Mouse (Mus musculus): ENCODE measurements around the gene Hyal2. TPM values are rescaled to one million over a fixed set of nuclear protein-coding genes. Genes with fewer than 3 reads are reported as not detected.
"Not testable (repeated sequence)": the region's sequence is repeated elsewhere in the genome, so short reads cannot be mapped to it uniquely, and the experiment has no call there.

The Hyal2 gene
- polyA plus RNA-seq, 1 experiment from 2014 or later, result 138 TPM

GRCm38 (mm10) chr9:107572327-107572662 is 4.5 kb downstream of the Hyal2 start:
- ATAC-seq (replicated peaks; ENCODE audit: insufficient number of reproducible peaks, low FRiP score, low TSS enrichment, low read depth), result no peak
- WGBS, result 90% methylated on average over 2 of the region's 2 CpGs
- Histone ChIP-seq H3K27me3 (ENCODE audit: control insufficient read depth, insufficient read depth, low read length) (no peaks in the 10 kb centered on the region), H3K4me2 (ENCODE audit: low read depth, low read length) (no peak overlapping the region), H3K4me3 (ENCODE audit: low read depth, low read length) (no peak overlapping the region; the same call in 1 of the 2 replicates), H3K27ac (replicated peaks; ENCODE audit: low read depth, low read length) (no peak overlapping the region), H3K4me1 (ENCODE audit: control insufficient read depth, insufficient read depth, low read length) (0 out of 2 replicates have a peak, but pooled peaks cover 6% of the 10 kb centered on the region), H3K36me3 (replicated peaks; ENCODE audit: control insufficient read depth, insufficient read depth, low read depth, low read length) (peaks cover 7% of the 10 kb centered on the region), H3K9me3 (replicated peaks; ENCODE audit: control insufficient read depth, low read length) (no peaks in the 10 kb centered on the region), H3K9ac (replicated peaks; ENCODE audit: low read length) (no peak overlapping the region)
- DNase-seq (ENCODE audit: low spot score), result no peak

- not testable (repeated sequence) for H3K4me2 ChIP-seq (ENCODE audit: low read depth, low read length); H3K27ac ChIP-seq (replicated peaks; ENCODE audit: low read depth, low read length); H3K9ac ChIP-seq (replicated peaks; ENCODE audit: low read length); DNase-seq (ENCODE audit: low spot score); H3K36me3 ChIP-seq (replicated peaks; ENCODE audit: control insufficient read depth, insufficient read depth, low read depth, low read length); H3K4me3 ChIP-seq (ENCODE audit: low read depth, low read length); ATAC-seq (replicated peaks; ENCODE audit: insufficient number of reproducible peaks, low FRiP score, low TSS enrichment, low read depth); H3K27me3 ChIP-seq (ENCODE audit: control insufficient read depth, insufficient read depth, low read length); H3K9me3 ChIP-seq (replicated peaks; ENCODE audit: control insufficient read depth, low read length); H3K4me1 ChIP-seq (ENCODE audit: control insufficient read depth, insufficient read depth, low read length)
- 83% methylated on average over 6 of the region's 6 CpGs for WGBS
Measured at GRCm38 (mm10) chr9:107573774-107574173, 6.0 kb downstream of the Hyal2 start.

GRCm38 (mm10) chr9:107575579-107576356 is 8.0 kb downstream of the Hyal2 start:
- Histone ChIP-seq H3K9ac (replicated peaks; ENCODE audit: low read length) (no peak overlapping the region), H3K9me3 (replicated peaks; ENCODE audit: control insufficient read depth, low read length) (no peaks in the 10 kb centered on the region), H3K36me3 (replicated peaks; ENCODE audit: control insufficient read depth, insufficient read depth, low read depth, low read length) (peaks cover 7% of the 10 kb centered on the region), H3K4me2 (ENCODE audit: low read depth, low read length) (no peak overlapping the region), H3K4me1 (ENCODE audit: control insufficient read depth, insufficient read depth, low read length) (no peaks in the 10 kb centered on the region; the same call in 1 of the 2 replicates), H3K27ac (replicated peaks; ENCODE audit: low read depth, low read length) (no peak overlapping the region), H3K4me3 (ENCODE audit: low read depth, low read length) (no peak overlapping the region), H3K27me3 (ENCODE audit: control insufficient read depth, insufficient read depth, low read length) (no peaks in the 10 kb centered on the region)
- DNase-seq (ENCODE audit: low spot score), result peak; percentile 44
- ATAC-seq (replicated peaks; ENCODE audit: insufficient number of reproducible peaks, low FRiP score, low TSS enrichment, low read depth), result no peak
- WGBS, result 85% methylated on average over 14 of the region's 14 CpGs

GRCm38 (mm10) chr9:107576357-107577107 is 8.8 kb downstream of the Hyal2 start, which contains the start of gene Hyal1:
Gene Hyal1, plus strand, starts transcription at chr9:107576927.
- Histone ChIP-seq H3K9me3 (replicated peaks; ENCODE audit: control insufficient read depth, low read length) (no peaks in the 10 kb centered on the region), H3K27me3 (ENCODE audit: control insufficient read depth, insufficient read depth, low read length) (no peaks in the 10 kb centered on the region), H3K4me3 (ENCODE audit: low read depth, low read length) (peak within 1 kb of the TSS; percentile 33), H3K4me2 (ENCODE audit: low read depth, low read length) (peak within 1 kb of the TSS; percentile 65), H3K9ac (replicated peaks; ENCODE audit: low read length) (peak within 1 kb of the TSS; percentile 63), H3K36me3 (replicated peaks; ENCODE audit: control insufficient read depth, insufficient read depth, low read depth, low read length) (peaks cover 7% of the 10 kb centered on the region), H3K4me1 (ENCODE audit: control insufficient read depth, insufficient read depth, low read length) (no peaks in the 10 kb centered on the region; the same call in 1 of the 2 replicates), H3K27ac (replicated peaks; ENCODE audit: low read depth, low read length) (peak within 1 kb of the TSS; percentile 53)
- ATAC-seq (replicated peaks; ENCODE audit: insufficient number of reproducible peaks, low FRiP score, low TSS enrichment, low read depth) (peak; percentile 64), DNase-seq (ENCODE audit: low spot score) (peak; percentile 86)
- 19% methylated on average over 16 of the region's 16 CpGs for WGBS

GRCm38 (mm10) chr9:107577871-107578270 is 10.1 kb downstream of the Hyal2 start:
- DNase-seq (ENCODE audit: low spot score) (no peak), ATAC-seq (replicated peaks; ENCODE audit: insufficient number of reproducible peaks, low FRiP score, low TSS enrichment, low read depth) (no peak)
- Histone ChIP-seq H3K27me3 (ENCODE audit: control insufficient read depth, insufficient read depth, low read length) (no peaks in the 10 kb centered on the region), H3K36me3 (replicated peaks; ENCODE audit: control insufficient read depth, insufficient read depth, low read depth, low read length) (peaks cover 3% of the 10 kb centered on the region; the same call in 1 of the 2 replicates), H3K4me2 (ENCODE audit: low read depth, low read length) (no peak overlapping the region), H3K9ac (replicated peaks; ENCODE audit: low read length) (no peak overlapping the region), H3K9me3 (replicated peaks; ENCODE audit: control insufficient read depth, low read length) (no peaks in the 10 kb centered on the region), H3K27ac (replicated peaks; ENCODE audit: low read depth, low read length) (no peak overlapping the region), H3K4me3 (ENCODE audit: low read depth, low read length) (no peak overlapping the region), H3K4me1 (ENCODE audit: control insufficient read depth, insufficient read depth, low read length) (no peaks in the 10 kb centered on the region; the same call in 1 of the 2 replicates)
- WGBS, result 93% methylated on average over 10 of the region's 10 CpGs

- H3K27me3 ChIP-seq (ENCODE audit: control insufficient read depth, insufficient read depth, low read length), result no peaks in the 10 kb centered on the region
- ATAC-seq (replicated peaks; ENCODE audit: insufficient number of reproducible peaks, low FRiP score, low TSS enrichment, low read depth) (no peak), DNase-seq (ENCODE audit: low spot score) (no peak)
- H3K9me3 ChIP-seq (replicated peaks; ENCODE audit: control insufficient read depth, low read length), result no peaks in the 10 kb centered on the region
- H3K9ac ChIP-seq (replicated peaks; ENCODE audit: low read length), result no peak within 1 kb of the TSS; the same call in 1 of the 2 replicates
- H3K27ac ChIP-seq (replicated peaks; ENCODE audit: low read depth, low read length), result no peak within 1 kb of the TSS; the same call in 1 of the 2 replicates
- H3K4me2 ChIP-seq (ENCODE audit: low read depth, low read length), result no peak within 1 kb of the TSS
- 77% methylated on average over 3 of the region's 3 CpGs for WGBS
- no peaks in the 10 kb centered on the region; the same call in 1 of the 2 replicates for H3K4me1 ChIP-seq (ENCODE audit: control insufficient read depth, insufficient read depth, low read length)
- H3K36me3 ChIP-seq (replicated peaks; ENCODE audit: control insufficient read depth, insufficient read depth, low read depth, low read length), result peaks cover 3% of the 10 kb centered on the region; the same call in 1 of the 2 replicates
- H3K4me3 ChIP-seq (ENCODE audit: low read depth, low read length), result no peak within 1 kb of the TSS
Measured at GRCm38 (mm10) chr9:107578587-107578986, 10.8 kb downstream of the Hyal2 start, which contains the start of gene Naa80. Gene Naa80, plus strand, starts transcription at chr9:107578887.

DNA sequence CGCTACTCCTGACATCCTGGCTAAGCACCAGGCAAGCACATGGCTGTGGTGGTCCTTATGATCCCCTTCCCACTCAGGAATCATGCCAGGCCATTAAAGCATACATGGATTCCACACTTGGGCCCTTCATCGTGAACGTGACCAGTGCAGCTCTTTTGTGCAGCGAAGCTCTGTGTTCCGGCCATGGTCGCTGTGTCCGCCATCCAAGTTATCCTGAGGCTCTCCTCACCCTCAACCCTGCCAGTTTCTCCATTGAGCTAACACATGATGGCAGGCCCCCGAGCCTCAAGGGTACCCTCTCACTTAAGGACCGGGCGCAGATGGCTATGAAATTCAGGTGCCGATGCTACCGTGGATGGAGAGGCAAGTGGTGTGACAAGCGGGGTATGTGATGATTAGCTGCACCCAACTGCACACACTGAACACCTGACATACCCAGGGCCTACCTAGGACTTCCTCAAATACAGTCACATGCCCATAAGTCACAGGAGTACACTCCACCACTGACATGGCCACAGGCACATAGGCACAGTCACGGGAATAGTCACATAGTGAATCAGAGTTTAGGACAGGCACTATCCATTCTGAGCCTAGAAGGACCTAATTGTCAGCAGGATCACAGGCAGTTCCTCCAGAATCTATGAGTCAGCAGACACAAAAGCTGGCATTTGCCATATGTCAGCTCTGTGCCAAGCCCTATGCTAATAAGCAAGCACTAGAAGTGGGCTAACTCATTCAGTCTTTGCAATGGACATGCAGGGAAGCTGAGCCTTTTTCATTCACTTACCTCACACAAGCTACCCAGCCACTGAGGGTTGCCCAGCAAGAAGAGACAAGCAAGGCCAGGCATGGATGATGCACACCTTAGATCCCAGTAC is 11.5 kb downstream of the Hyal2 start:
- no peak overlapping the region for H3K4me2 ChIP-seq (ENCODE audit: low read depth, low read length)
- ATAC-seq (replicated peaks; ENCODE audit: insufficient number of reproducible peaks, low FRiP score, low TSS enrichment, low read depth) (no peak), DNase-seq (ENCODE audit: low spot score) (no peak)
- H3K4me1 ChIP-seq (ENCODE audit: control insufficient read depth, insufficient read depth, low read length), result no peaks in the 10 kb centered on the region; the same call in 1 of the 2 replicates
- WGBS, result 93% methylated on average over 14 of the region's 14 CpGs
- H3K36me3 ChIP-seq (replicated peaks; ENCODE audit: control insufficient read depth, insufficient read depth, low read depth, low read length), result peaks cover 3% of the 10 kb centered on the region; the same call in 1 of the 2 replicates
- H3K9ac ChIP-seq (replicated peaks; ENCODE audit: low read length), result no peak overlapping the region; the same call in 1 of the 2 replicates
- no peak overlapping the region for H3K4me3 ChIP-seq (ENCODE audit: low read depth, low read length)
- H3K27ac ChIP-seq (replicated peaks; ENCODE audit: low read depth, low read length), result no peak overlapping the region; the same call in 1 of the 2 replicates
- H3K9me3 ChIP-seq (replicated peaks; ENCODE audit: control insufficient read depth, low read length), result no peaks in the 10 kb centered on the region
- no peaks in the 10 kb centered on the region for H3K27me3 ChIP-seq (ENCODE audit: control insufficient read depth, insufficient read depth, low read length)
